Mouse (Mus musculus) liver, postnatal 0 days (tissue): ENCODE results near the gene Vps37b.

Experiments used
- CTCF ChIP-seq: sonication (generic); IDR thresholded peaks from 2 replicates; pipeline ENCODE4 v1.5.1; 2016; ENCODE audit warnings: antibody characterized with exemption, low read depth
- EP300 ChIP-seq: IDR thresholded peaks from 2 replicates; pipeline ENCODE4 v1.6.1; 2016; ENCODE audit warnings: antibody characterized with exemption, low read depth, mild to moderate bottlenecking

GRCm38 (mm10) chr5:124034471-124034870 is 2.4 kb upstream of the Vps37b start:
- TF ChIP-seq CTCF (no peak), EP300 (no peak)
